Mouse (Mus musculus) bone marrow, adult 2 months (tissue): Measurements from ENCODE around the gene Swt1.

Experiments used
- CTCF ChIP-seq: fragments of 200-500 bp; IDR thresholded peaks from 2 replicates; pipeline ENCODE4 v1.5.1; 2011; ENCODE audit warnings: low read length, control low read depth; ENCODE audit not compliant: control insufficient read depth, insufficient read depth
- POLR2A ChIP-seq: fragments of 200-500 bp; IDR thresholded peaks from 2 replicates; pipeline ENCODE4 v1.6.1; 2011; ENCODE audit warnings: low read depth, mild to moderate bottlenecking, control low read depth, low read length, borderline replicate concordance; ENCODE audit not compliant: control insufficient read depth

DNA sequence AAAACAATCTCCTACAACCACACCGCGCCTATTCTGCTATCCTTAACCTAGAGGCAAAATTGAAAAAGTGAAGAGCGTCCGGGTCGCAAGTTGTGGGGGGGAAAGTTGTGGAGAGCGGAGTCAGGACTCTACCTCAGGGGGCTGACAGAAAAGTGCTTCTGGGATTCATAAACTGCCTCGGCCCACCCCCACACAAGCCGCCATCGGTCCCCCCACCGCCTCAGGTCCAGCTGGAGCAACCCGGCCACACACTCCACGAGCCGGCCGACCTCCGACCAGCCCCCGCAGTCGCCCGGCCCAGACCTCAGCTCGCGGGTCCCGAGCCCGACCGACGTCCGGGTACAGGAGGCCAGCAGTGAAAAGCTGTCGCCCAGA is 380 bp downstream of the Swt1 start:
- TF ChIP-seq POLR2A (no peak), CTCF (no peak)
